Mouse (Mus musculus): ENCODE results near the gene Rabgap1l. TPM values are rescaled to one million over a fixed set of nuclear protein-coding genes. Genes with fewer than 3 reads are reported as not detected.
"Not testable (repeated sequence)": the region's sequence is repeated elsewhere in the genome, so short reads cannot be mapped to it uniquely, and the experiment has no call there.

The Rabgap1l gene
- polyA plus RNA-seq, 1 experiment from 2014 or later: 27.6 TPM

DNA sequence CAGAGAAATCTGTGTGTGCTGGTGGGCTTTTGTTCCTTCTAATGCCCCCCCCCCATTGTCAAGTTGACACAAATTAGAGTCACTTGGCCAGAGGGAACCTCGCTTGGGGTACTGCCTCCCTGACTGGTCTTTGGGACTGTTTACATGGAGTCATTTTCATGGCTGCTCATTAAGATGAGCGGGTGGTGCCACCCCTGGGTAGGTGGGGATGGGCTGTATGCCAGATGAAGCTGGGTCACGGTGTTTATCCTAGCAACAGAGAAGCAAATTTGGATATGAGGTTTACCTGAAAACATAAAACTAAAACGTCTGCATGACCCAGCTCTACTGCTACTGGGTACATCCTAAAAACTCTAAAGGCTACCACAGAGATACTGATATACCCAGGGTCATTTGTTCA, 354.2 kb downstream of the Rabgap1l start:
- H3K9me3 ChIP-seq (replicated peaks; ENCODE audit: control insufficient read depth, low read length): no peaks in the 10 kb centered on the region
- no peaks in the 10 kb centered on the region for H3K36me3 ChIP-seq (ENCODE audit: control insufficient read depth, insufficient read depth)
- H3K27ac ChIP-seq (ENCODE audit: low read length): no peak overlapping the region
- ATAC-seq (ENCODE audit: low read depth): no peak
- no peaks in the 10 kb centered on the region for H3K4me1 ChIP-seq (ENCODE audit: control insufficient read depth, low read depth, low read length)
- H3K27me3 ChIP-seq (ENCODE audit: control insufficient read depth, insufficient read depth, low read depth, low read length): no peaks in the 10 kb centered on the region
- H3K4me3 ChIP-seq (ENCODE audit: low read depth, low read length): no peak overlapping the region
- WGBS (ENCODE audit: insufficient replicate concordance): 67% methylated on average over 4 of the region's 4 CpGs
- no peak overlapping the region for H3K4me2 ChIP-seq (ENCODE audit: low read depth, low read length)
- no peak overlapping the region for H3K9ac ChIP-seq (ENCODE audit: low read depth, low read length)

DNA sequence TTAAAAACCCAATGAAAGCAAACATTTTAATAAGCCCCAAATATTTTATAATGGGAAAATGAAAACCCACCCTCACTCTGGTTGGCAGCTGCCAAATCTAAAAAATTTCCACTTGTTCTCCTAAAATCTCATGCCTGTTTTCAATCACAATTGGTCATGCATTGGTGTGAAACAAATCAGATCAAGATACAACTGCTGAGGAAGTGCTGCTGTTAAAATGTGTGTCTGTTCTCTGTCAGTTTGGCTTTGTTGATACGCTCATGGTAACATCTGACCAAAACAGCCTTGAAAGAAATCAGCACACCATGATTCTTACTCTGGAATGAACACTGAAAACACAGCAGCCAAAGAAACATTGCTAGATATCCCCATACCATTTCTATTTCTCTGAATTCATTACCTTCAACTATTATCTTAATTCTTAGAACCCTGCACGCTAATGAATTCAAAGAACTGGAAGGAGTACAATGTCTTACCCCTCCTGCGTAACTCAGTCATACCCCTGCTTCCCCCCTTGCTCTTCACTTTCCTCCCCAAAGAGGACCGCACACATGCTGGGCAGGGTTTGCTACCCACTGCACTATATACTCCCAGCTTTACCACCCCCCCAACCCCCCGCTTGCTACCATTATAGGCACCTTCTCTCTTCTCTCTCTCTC, 375.7 kb downstream of the Rabgap1l start:
- Histone ChIP-seq H3K4me2 (ENCODE audit: low read depth, low read length) (no peak overlapping the region), H3K4me1 (ENCODE audit: control insufficient read depth, low read depth, low read length) (no peaks in the 10 kb centered on the region), H3K9ac (ENCODE audit: low read depth, low read length) (no peak overlapping the region), H3K27ac (ENCODE audit: low read length) (no peak overlapping the region), H3K27me3 (ENCODE audit: control insufficient read depth, insufficient read depth, low read depth, low read length) (no peaks in the 10 kb centered on the region), H3K9me3 (replicated peaks; ENCODE audit: control insufficient read depth, low read length) (no peaks in the 10 kb centered on the region), H3K36me3 (ENCODE audit: control insufficient read depth, insufficient read depth) (no peaks in the 10 kb centered on the region), H3K4me3 (ENCODE audit: low read depth, low read length) (no peak overlapping the region)
- WGBS (ENCODE audit: insufficient replicate concordance): 75% methylated on average over 5 of the region's 5 CpGs
- no peak for ATAC-seq (ENCODE audit: low read depth)

DNA sequence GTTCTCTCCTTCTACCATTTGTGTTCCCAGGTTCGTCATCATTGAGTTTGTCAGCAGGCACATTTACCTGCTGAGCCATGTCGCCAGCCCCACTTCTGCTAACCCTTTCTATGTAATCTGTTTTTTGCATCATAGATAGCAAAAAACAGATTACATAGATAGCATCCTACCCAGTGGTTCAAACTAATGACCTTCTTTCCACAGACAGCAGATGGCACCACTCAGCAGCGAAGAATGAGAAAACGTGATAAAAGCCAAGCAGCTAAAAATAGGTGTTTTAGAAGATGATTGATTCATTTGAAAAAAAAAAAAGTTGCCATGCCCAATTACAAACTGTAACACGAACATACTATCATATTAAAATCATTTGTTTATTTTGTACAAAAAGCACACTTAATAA, 382.2 kb downstream of the Rabgap1l start:
- peak overlapping the region; percentile 51 for H3K27ac ChIP-seq (ENCODE audit: low read length)
- 35% methylated on average over 5 of the region's 5 CpGs for WGBS (ENCODE audit: insufficient replicate concordance)
- peaks cover 16% of the 10 kb centered on the region for H3K4me1 ChIP-seq (ENCODE audit: control insufficient read depth, low read depth, low read length)
- 0 out of 2 replicates have a peak overlapping the region, but pooled peaks have one; percentile 12 for H3K4me2 ChIP-seq (ENCODE audit: low read depth, low read length)
- no peaks in the 10 kb centered on the region for H3K36me3 ChIP-seq (ENCODE audit: control insufficient read depth, insufficient read depth)
- H3K27me3 ChIP-seq (ENCODE audit: control insufficient read depth, insufficient read depth, low read depth, low read length): no peaks in the 10 kb centered on the region
- no peak overlapping the region for H3K9ac ChIP-seq (ENCODE audit: low read depth, low read length)
- no peaks in the 10 kb centered on the region for H3K9me3 ChIP-seq (replicated peaks; ENCODE audit: control insufficient read depth, low read length)
- no peak overlapping the region for H3K4me3 ChIP-seq (ENCODE audit: low read depth, low read length)
- ATAC-seq (ENCODE audit: low read depth): no peak

DNA sequence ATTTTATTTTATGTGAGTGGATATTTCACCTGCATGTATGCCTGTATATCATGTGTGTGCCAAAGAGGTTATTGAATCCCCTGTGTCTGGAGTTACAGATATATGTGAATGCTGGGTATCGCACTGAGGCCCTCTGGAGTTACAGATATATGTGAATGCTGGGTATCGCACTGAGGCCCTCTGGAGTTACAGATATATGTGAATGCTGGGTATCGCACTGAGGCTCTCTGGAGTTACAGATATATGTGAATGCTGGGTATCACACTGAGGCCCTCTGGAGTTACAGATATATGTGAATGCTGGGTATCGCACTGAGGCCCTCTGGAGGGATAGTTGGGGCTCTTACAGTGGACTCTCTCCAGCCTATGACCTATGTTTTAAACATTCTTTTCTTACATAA, 383.3 kb downstream of the Rabgap1l start:
- not testable (repeated sequence) for H3K9ac ChIP-seq (ENCODE audit: low read depth, low read length)
- H3K4me2 ChIP-seq (ENCODE audit: low read depth, low read length): peak overlapping the region; percentile 34; the same call in 1 of the 2 replicates

DNA sequence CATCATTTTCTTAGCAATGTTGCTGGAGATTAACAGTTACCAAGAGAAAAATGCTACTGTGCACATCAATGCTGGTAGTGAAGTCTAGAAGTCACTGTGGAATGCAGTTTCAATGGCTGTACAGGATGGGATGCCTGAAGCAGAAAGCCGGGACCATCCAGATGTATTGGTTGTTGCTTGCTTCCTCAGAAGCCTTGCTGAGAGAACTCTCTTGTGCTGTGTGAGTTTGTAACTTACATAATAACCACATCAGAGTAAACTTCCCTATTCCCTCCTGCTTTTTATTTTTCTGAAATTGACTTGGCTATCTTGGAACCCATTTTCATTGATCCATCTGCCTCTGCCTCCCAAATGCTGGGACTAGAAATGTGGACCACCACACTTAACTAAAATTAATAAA, 383.9 kb downstream of the Rabgap1l start:
- ATAC-seq (ENCODE audit: low read depth): no peak
- Histone ChIP-seq H3K4me3 (ENCODE audit: low read depth, low read length) (no peak overlapping the region), H3K27me3 (ENCODE audit: control insufficient read depth, insufficient read depth, low read depth, low read length) (no peaks in the 10 kb centered on the region), H3K4me1 (ENCODE audit: control insufficient read depth, low read depth, low read length) (peaks cover 16% of the 10 kb centered on the region), H3K27ac (ENCODE audit: low read length) (peak overlapping the region; percentile 84), H3K36me3 (ENCODE audit: control insufficient read depth, insufficient read depth) (no peaks in the 10 kb centered on the region), H3K9me3 (replicated peaks; ENCODE audit: control insufficient read depth, low read length) (no peaks in the 10 kb centered on the region), H3K9ac (ENCODE audit: low read depth, low read length) (no peak overlapping the region), H3K4me2 (ENCODE audit: low read depth, low read length) (0 out of 2 replicates have a peak overlapping the region, but pooled peaks have one; percentile 9)
- WGBS (ENCODE audit: insufficient replicate concordance): 42% methylated on average over 1 of the region's 1 CpGs

More for the DNA sequence above, 383.3 kb downstream of the Rabgap1l start:
- H3K27me3 ChIP-seq (ENCODE audit: control insufficient read depth, insufficient read depth, low read depth, low read length); H3K36me3 ChIP-seq (ENCODE audit: control insufficient read depth, insufficient read depth); H3K4me3 ChIP-seq (ENCODE audit: low read depth, low read length); H3K9me3 ChIP-seq (replicated peaks; ENCODE audit: control insufficient read depth, low read length): not testable (repeated sequence)
- H3K27ac ChIP-seq (ENCODE audit: low read length): peak overlapping the region; percentile 84
- WGBS (ENCODE audit: insufficient replicate concordance): 41% methylated on average over 4 of the region's 4 CpGs
- H3K4me1 ChIP-seq (ENCODE audit: control insufficient read depth, low read depth, low read length): peaks cover 16% of the 10 kb centered on the region
- peak; percentile 90 for ATAC-seq (ENCODE audit: low read depth)

DNA sequence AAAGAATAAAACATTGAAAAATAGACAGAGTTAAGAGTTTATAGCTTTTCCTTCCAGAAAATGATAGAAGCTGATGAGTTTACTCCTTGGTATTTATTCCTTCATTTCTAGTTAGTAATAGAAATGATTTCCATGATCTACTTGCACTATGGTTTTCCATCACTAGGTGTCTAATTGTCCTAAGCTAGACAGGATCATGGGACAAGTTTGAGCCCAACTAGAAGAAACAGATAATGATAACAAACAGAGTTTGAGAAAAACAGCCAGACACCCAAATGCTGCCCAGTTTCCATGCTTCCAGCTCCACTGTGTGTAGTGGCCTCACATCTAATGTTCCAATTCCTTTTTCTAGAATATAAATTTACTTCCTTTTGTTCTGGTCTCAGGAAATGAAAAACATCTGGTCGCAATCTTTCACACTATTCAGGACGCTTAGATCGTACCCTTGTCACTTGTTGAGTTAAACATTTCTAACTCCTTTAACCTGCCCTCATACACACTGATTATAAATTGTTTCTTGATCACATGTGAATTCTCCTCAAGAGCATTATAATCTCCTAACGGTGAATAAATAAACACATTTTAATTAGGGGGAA, 384.6 kb downstream of the Rabgap1l start:
- 47% methylated on average over 4 of the region's 4 CpGs for WGBS (ENCODE audit: insufficient replicate concordance)
- Histone ChIP-seq H3K4me2 (ENCODE audit: low read depth, low read length) (no peak overlapping the region), H3K27me3 (ENCODE audit: control insufficient read depth, insufficient read depth, low read depth, low read length) (no peaks in the 10 kb centered on the region), H3K4me3 (ENCODE audit: low read depth, low read length) (no peak overlapping the region), H3K9me3 (replicated peaks; ENCODE audit: control insufficient read depth, low read length) (no peaks in the 10 kb centered on the region), H3K27ac (ENCODE audit: low read length) (peak overlapping the region; percentile 44), H3K4me1 (ENCODE audit: control insufficient read depth, low read depth, low read length) (peaks cover 16% of the 10 kb centered on the region), H3K36me3 (ENCODE audit: control insufficient read depth, insufficient read depth) (no peaks in the 10 kb centered on the region), H3K9ac (ENCODE audit: low read depth, low read length) (no peak overlapping the region)
- ATAC-seq (ENCODE audit: low read depth): no peak

DNA sequence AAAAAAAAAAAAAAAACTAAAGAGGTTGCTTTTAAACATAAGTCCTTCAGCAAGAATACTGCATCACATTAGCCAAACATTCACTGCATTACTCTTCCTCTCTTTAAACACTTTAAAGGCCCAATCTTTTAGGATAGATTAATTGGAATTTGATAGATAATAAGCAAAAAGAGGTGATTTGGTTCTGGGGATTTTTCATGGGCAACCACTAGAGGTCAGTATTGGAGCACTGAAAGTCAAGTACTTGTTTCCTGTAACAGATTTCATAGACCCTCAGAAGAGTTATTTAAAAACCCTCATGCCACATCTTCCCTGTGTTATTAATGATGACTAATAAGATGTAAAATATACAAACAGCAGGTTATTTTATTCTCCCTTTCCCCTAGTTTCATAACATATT, 393.6 kb downstream of the Rabgap1l start:
- Histone ChIP-seq H3K4me2 (ENCODE audit: low read depth, low read length) (no peak overlapping the region), H3K4me3 (ENCODE audit: low read depth, low read length) (no peak overlapping the region), H3K9me3 (replicated peaks; ENCODE audit: control insufficient read depth, low read length) (no peaks in the 10 kb centered on the region), H3K27me3 (ENCODE audit: control insufficient read depth, insufficient read depth, low read depth, low read length) (no peaks in the 10 kb centered on the region), H3K36me3 (ENCODE audit: control insufficient read depth, insufficient read depth) (no peaks in the 10 kb centered on the region), H3K4me1 (ENCODE audit: control insufficient read depth, low read depth, low read length) (no peaks in the 10 kb centered on the region), H3K9ac (ENCODE audit: low read depth, low read length) (no peak overlapping the region), H3K27ac (ENCODE audit: low read length) (no peak overlapping the region)
- ATAC-seq (ENCODE audit: low read depth): no peak

DNA sequence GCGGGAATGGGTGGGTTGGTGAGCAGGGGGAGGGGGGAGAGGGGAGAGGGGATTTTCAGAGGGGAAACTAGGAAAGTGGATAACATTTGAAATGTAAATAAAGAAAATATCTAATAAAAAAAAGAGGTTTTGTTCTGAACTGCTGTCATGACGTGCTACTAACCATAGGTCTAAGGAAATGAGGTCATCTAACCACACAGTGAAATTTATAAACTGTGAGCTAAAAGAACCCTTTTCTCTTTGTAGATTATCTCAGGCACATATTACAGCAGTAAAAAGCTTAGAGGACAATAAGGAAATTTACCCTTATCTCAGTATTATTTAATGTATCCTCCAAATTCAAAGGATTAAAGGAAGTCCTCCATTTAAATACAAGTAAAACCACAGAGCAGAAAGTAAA, 396.0 kb downstream of the Rabgap1l start:
- H3K4me2 ChIP-seq (ENCODE audit: low read depth, low read length): no peak overlapping the region
- H3K9ac ChIP-seq (ENCODE audit: low read depth, low read length): no peak overlapping the region
- ATAC-seq (ENCODE audit: low read depth): no peak
- no peak overlapping the region for H3K27ac ChIP-seq (ENCODE audit: low read length)
- no peaks in the 10 kb centered on the region for H3K36me3 ChIP-seq (ENCODE audit: control insufficient read depth, insufficient read depth)
- 59% methylated on average over 2 of the region's 2 CpGs for WGBS (ENCODE audit: insufficient replicate concordance)
- H3K9me3 ChIP-seq (replicated peaks; ENCODE audit: control insufficient read depth, low read length): no peaks in the 10 kb centered on the region
- H3K27me3 ChIP-seq (ENCODE audit: control insufficient read depth, insufficient read depth, low read depth, low read length): no peaks in the 10 kb centered on the region
- H3K4me3 ChIP-seq (ENCODE audit: low read depth, low read length): no peak overlapping the region
- H3K4me1 ChIP-seq (ENCODE audit: control insufficient read depth, low read depth, low read length): no peaks in the 10 kb centered on the region

DNA sequence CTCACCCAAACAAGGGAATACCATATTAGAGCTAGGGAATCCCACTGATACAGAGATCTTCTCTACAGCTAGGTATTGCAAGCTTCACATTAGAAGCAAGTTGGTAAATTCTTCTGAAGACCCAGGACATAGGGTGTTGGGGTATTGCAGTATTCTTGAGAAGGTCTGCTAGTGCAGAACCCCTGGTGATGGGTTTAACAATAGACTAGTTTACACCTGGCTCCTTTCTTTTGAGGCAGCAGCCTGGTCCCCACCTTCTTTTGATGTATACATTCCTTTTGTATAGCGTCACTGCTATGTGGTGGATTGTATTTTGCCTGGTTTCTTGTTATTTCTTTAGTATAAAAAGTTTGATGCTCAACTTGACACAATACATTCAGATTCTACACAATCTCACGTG, 405.6 kb downstream of the Rabgap1l start:
- Histone ChIP-seq H3K36me3 (ENCODE audit: control insufficient read depth, insufficient read depth) (no peaks in the 10 kb centered on the region), H3K4me3 (ENCODE audit: low read depth, low read length) (no peak overlapping the region), H3K4me1 (ENCODE audit: control insufficient read depth, low read depth, low read length) (no peaks in the 10 kb centered on the region), H3K9ac (ENCODE audit: low read depth, low read length) (no peak overlapping the region), H3K4me2 (ENCODE audit: low read depth, low read length) (no peak overlapping the region), H3K9me3 (replicated peaks; ENCODE audit: control insufficient read depth, low read length) (no peaks in the 10 kb centered on the region), H3K27ac (ENCODE audit: low read length) (no peak overlapping the region), H3K27me3 (ENCODE audit: control insufficient read depth, insufficient read depth, low read depth, low read length) (no peaks in the 10 kb centered on the region)
- no peak for ATAC-seq (ENCODE audit: low read depth)
- 61% methylated on average over 2 of the region's 2 CpGs for WGBS (ENCODE audit: insufficient replicate concordance)

Data from liver, embryonic 16.5 days (tissue).